Mouse (Mus musculus) E14TG2a.4 (cell line): ENCODE measurements around the gene Epha8.

ENCODE experiments used
- H3K27me3 ChIP-seq: 2 replicates; pipeline ENCODE4 v1.6.1; 2014; ENCODE audit warnings: low read length, control low read depth; ENCODE audit not compliant: insufficient read depth
- H3K36me3 ChIP-seq: 2 replicates; pipeline ENCODE4 v1.6.1; 2014; ENCODE audit warnings: low read length, control low read depth; ENCODE audit not compliant: insufficient read depth
- H3K4me1 ChIP-seq: replicated peaks from 2 replicates; pipeline ENCODE4 v1.6.1; 2014; ENCODE audit warnings: low read depth, low read length, control low read depth
- H3K4me3 ChIP-seq: replicated peaks from 2 replicates; pipeline ENCODE4 v1.5.1; 2014; ENCODE audit warnings: mild to moderate bottlenecking, low read length
- H3K9me3 ChIP-seq: 2 replicates; pipeline ENCODE4 v1.6.1; 2014; ENCODE audit warnings: low read length, control low read depth
- CTCF ChIP-seq: conservative IDR thresholded peaks from 2 replicates; pipeline ENCODE4 v1.5.1; 2014; ENCODE audit warnings: low read length
- POU5F1 ChIP-seq: IDR thresholded peaks from 2 replicates; pipeline ENCODE4 v1.6.1; 2014; ENCODE audit warnings: low read length, borderline replicate concordance

Gene Epha8

GRCm38 (mm10) chr4:136886101-136886500 lies 70.5 kb downstream of the Epha8 start, which contains the start of gene C1qb:
Gene C1qb, minus strand, starts transcription at chr4:136886187.
- no peaks in the 10 kb centered on the region for H3K36me3 ChIP-seq
- H3K4me1 ChIP-seq, result no peaks in the 10 kb centered on the region
- H3K9me3 ChIP-seq, result no peaks in the 10 kb centered on the region
- TF ChIP-seq CTCF, result no peak
- TF ChIP-seq POU5F1, result no peak
- no peak within 1 kb of the TSS for H3K4me3 ChIP-seq
- H3K27me3 ChIP-seq, result peaks cover 29% of the 10 kb centered on the region; the same call in 1 of the 2 replicates
